Mouse (Mus musculus) thymus, postnatal 36 days (tissue): Measurements from ENCODE around the gene Gm21900.
A peak's percentile ranks its signal among the peaks of the same experiment; 100 is the strongest.
"Not testable (repeated sequence)": the region's sequence is repeated elsewhere in the genome, so short reads cannot be mapped to it uniquely, and the experiment has no call there.

Experiments
- DNase-seq, 2 experiments: peaks; one replicate each; pipeline ENCODE4 v3.0.0; 2022; ENCODE audit warnings: mixed read lengths in 2 of 2

The Gm21900 gene

DNA sequence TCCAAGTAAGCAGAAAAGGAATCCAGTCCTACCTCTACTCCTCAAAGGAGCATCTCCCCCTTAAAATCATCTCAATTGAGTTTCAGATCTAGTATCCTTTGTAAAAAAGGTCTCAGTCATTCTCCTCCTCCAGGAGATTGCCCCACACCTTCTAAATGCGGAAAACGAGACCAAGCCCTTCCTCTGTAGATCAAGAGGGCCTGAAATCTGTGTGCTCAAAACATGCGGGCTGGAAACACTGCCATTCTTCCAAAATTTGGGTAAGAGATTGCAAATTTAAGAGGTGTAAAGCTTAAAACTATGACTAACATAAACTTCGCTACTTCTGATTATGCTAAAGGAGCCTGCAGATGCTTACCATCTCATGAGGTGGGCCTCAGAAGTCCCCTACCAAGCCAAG is at the start of gene Gm21900:
Gene Gm21900 (plus strand): TSS at position 301 of the 400 bp plus-strand sequence.
- not testable (repeated sequence) for DNase-seq

DNA sequence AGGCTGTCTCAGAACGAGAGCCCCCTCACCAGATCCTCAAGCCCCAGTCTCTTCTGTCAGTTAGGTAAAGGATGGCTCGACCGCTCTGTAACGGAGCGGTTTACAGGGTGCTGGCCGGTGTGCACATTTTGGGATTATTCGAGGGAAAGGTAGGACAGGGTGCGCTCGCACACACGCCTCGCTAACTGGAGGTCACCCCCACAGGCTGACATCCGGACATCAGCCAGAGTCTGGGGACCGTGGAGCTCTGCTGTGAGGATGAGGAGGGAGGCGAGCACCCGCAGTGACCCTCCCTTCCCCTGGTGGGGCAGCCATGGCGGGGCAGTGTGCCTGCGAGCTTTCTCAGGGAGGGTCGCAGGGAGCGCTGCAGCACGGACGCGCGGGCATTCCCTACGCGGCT is 27.4 kb downstream of the Gm21900 start:
- peak; percentile 17 to 37 for DNase-seq
